Mouse (Mus musculus) layer of hippocampus, adult 11-12 months (tissue): ENCODE results near the gene Rab37.
A peak's percentile ranks its signal among the peaks of the same experiment; 100 is the strongest.

Experiments
- DNase-seq: peaks from one replicate; pipeline ENCODE4 v3.0.0; 2022; ENCODE audit warnings: low spot score

Gene Rab37

GRCm38 (mm10) chr11:115086213-115086612, 5.0 kb upstream of the Rab37 start:
- no peak for DNase-seq

GRCm38 (mm10) chr11:115089853-115090252, 1.4 kb upstream of the Rab37 start:
- no peak for DNase-seq

GRCm38 (mm10) chr11:115092140-115092539, 909 bp downstream of the Rab37 start:
- no peak for DNase-seq

GRCm38 (mm10) chr11:115098203-115098932, 7.1 kb downstream of the Rab37 start:
- DNase-seq = peak; percentile 43

GRCm38 (mm10) chr11:115099241-115099840, 8.1 kb downstream of the Rab37 start:
- DNase-seq = no peak

- no peak for DNase-seq
Observed at GRCm38 (mm10) chr11:115100032-115100621, 8.9 kb downstream of the Rab37 start.

GRCm38 (mm10) chr11:115100741-115101140, 9.5 kb downstream of the Rab37 start:
- no peak for DNase-seq

- DNase-seq = no peak
Observed at GRCm38 (mm10) chr11:115101615-115102051, 10.4 kb downstream of the Rab37 start.

- no peak for DNase-seq
Observed at GRCm38 (mm10) chr11:115102116-115102515, 10.9 kb downstream of the Rab37 start.

GRCm38 (mm10) chr11:115103470-115104413, 12.5 kb downstream of the Rab37 start:
- DNase-seq = no peak

GRCm38 (mm10) chr11:115104769-115105563, 13.7 kb downstream of the Rab37 start:
- no peak for DNase-seq

GRCm38 (mm10) chr11:115106638-115107037, 15.4 kb downstream of the Rab37 start:
- no peak for DNase-seq

- no peak for DNase-seq
Observed at GRCm38 (mm10) chr11:115107403-115107916, 16.2 kb downstream of the Rab37 start.

GRCm38 (mm10) chr11:115108176-115108575, 16.9 kb downstream of the Rab37 start:
- no peak for DNase-seq

- no peak for DNase-seq
Observed at GRCm38 (mm10) chr11:115110271-115110670, 19.0 kb downstream of the Rab37 start.

- DNase-seq = no peak
Observed at GRCm38 (mm10) chr11:115112196-115112595, 21.0 kb downstream of the Rab37 start.

- no peak for DNase-seq
Observed at GRCm38 (mm10) chr11:115119409-115119808, 28.2 kb downstream of the Rab37 start.

- no peak for DNase-seq
Observed at GRCm38 (mm10) chr11:115128483-115128882, 37.3 kb downstream of the Rab37 start.

GRCm38 (mm10) chr11:115129508-115130126, 38.4 kb downstream of the Rab37 start:
- no peak for DNase-seq

GRCm38 (mm10) chr11:115131768-115132381, 40.6 kb downstream of the Rab37 start:
- no peak for DNase-seq
